Mouse (Mus musculus): ENCODE results near the gene H2afy2. TPM values are rescaled to one million over a fixed set of nuclear protein-coding genes. Genes with fewer than 3 reads are reported as not detected.

Gene H2afy2
- polyA plus RNA-seq, 1 experiment from 2014 or later: 44.2 TPM

GRCm38 (mm10) chr10:61793015-61793414 is 9.1 kb upstream of the H2afy2 start:
- no peak for ATAC-seq (replicated peaks; ENCODE audit: extremely low read depth, insufficient read depth, low FRiP score)
- H3K36me3 ChIP-seq (ENCODE audit: control insufficient read depth, insufficient read depth): no peaks in the 10 kb centered on the region
- H3K9ac ChIP-seq (ENCODE audit: low read length): no peak overlapping the region
- no peaks in the 10 kb centered on the region for H3K4me1 ChIP-seq (ENCODE audit: control insufficient read depth, insufficient read depth, low read length)
- 57% methylated on average over 8 of the region's 8 CpGs for WGBS
- H3K27ac ChIP-seq (ENCODE audit: low read length): no peak overlapping the region
- H3K4me2 ChIP-seq (ENCODE audit: low read depth, low read length): no peak overlapping the region
- H3K27me3 ChIP-seq (ENCODE audit: control insufficient read depth, insufficient read depth, low read length): no peaks in the 10 kb centered on the region
- no peaks in the 10 kb centered on the region for H3K9me3 ChIP-seq (replicated peaks; ENCODE audit: control insufficient read depth, low read length)
- H3K4me3 ChIP-seq (ENCODE audit: low read length): no peak overlapping the region

- H3K9ac ChIP-seq (ENCODE audit: low read length): no peak overlapping the region
- no peaks in the 10 kb centered on the region for H3K4me1 ChIP-seq (ENCODE audit: control insufficient read depth, insufficient read depth, low read length)
- H3K27me3 ChIP-seq (ENCODE audit: control insufficient read depth, insufficient read depth, low read length): no peaks in the 10 kb centered on the region
- H3K36me3 ChIP-seq (ENCODE audit: control insufficient read depth, insufficient read depth): no peaks in the 10 kb centered on the region
- no peak overlapping the region for H3K27ac ChIP-seq (ENCODE audit: low read length)
- H3K4me2 ChIP-seq (ENCODE audit: low read depth, low read length): no peak overlapping the region
- H3K4me3 ChIP-seq (ENCODE audit: low read length): no peak overlapping the region
- ATAC-seq (replicated peaks; ENCODE audit: extremely low read depth, insufficient read depth, low FRiP score): no peak
- WGBS: 97% methylated on average over 5 of the region's 5 CpGs
- H3K9me3 ChIP-seq (replicated peaks; ENCODE audit: control insufficient read depth, low read length): no peaks in the 10 kb centered on the region
Observed at GRCm38 (mm10) chr10:61788499-61788898, 4.6 kb upstream of the H2afy2 start.

- no peak overlapping the region for H3K4me2 ChIP-seq (ENCODE audit: low read depth, low read length)
- no peaks in the 10 kb centered on the region for H3K27me3 ChIP-seq (ENCODE audit: control insufficient read depth, insufficient read depth, low read length)
- ATAC-seq (replicated peaks; ENCODE audit: extremely low read depth, insufficient read depth, low FRiP score): no peak
- no peaks in the 10 kb centered on the region for H3K36me3 ChIP-seq (ENCODE audit: control insufficient read depth, insufficient read depth)
- 68% methylated on average over 10 of the region's 10 CpGs for WGBS
- H3K4me1 ChIP-seq (ENCODE audit: control insufficient read depth, insufficient read depth, low read length): no peaks in the 10 kb centered on the region
- no peak overlapping the region for H3K27ac ChIP-seq (ENCODE audit: low read length)
- no peak overlapping the region for H3K4me3 ChIP-seq (ENCODE audit: low read length)
- H3K9me3 ChIP-seq (replicated peaks; ENCODE audit: control insufficient read depth, low read length): no peaks in the 10 kb centered on the region
- no peak overlapping the region for H3K9ac ChIP-seq (ENCODE audit: low read length)
Observed at GRCm38 (mm10) chr10:61787541-61788313, 3.8 kb upstream of the H2afy2 start.

DNA sequence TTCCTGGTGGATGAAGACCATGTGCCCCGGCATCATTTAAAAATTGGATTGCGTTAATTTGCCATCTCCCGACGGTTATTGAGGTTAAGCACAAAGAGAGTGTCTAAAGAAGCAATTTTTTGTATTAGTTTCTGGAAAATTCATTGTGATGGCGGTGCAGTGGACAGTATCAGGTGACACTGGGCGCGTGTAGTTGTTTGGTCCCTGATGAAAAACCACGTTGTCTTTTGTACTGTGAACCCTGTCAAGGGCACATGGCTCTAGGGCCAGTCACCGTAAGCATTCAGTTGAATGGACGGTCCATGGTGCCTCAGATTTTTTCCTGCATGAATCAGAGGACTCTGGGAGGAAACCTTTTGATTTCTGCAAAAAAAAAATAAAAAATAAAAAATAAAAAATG is 467 bp upstream of the H2afy2 start:
- Histone ChIP-seq H3K4me2 (ENCODE audit: low read depth, low read length) (peak overlapping the region; percentile 82), H3K4me1 (ENCODE audit: control insufficient read depth, insufficient read depth, low read length) (no peaks in the 10 kb centered on the region), H3K27ac (ENCODE audit: low read length) (no peak overlapping the region), H3K4me3 (ENCODE audit: low read length) (peak overlapping the region; percentile 90), H3K36me3 (ENCODE audit: control insufficient read depth, insufficient read depth) (no peaks in the 10 kb centered on the region), H3K9ac (ENCODE audit: low read length) (no peak overlapping the region), H3K9me3 (replicated peaks; ENCODE audit: control insufficient read depth, low read length) (no peaks in the 10 kb centered on the region), H3K27me3 (ENCODE audit: control insufficient read depth, insufficient read depth, low read length) (no peaks in the 10 kb centered on the region)
- WGBS: 45% methylated on average over 10 of the region's 10 CpGs
- ATAC-seq (replicated peaks; ENCODE audit: extremely low read depth, insufficient read depth, low FRiP score): no peak

DNA sequence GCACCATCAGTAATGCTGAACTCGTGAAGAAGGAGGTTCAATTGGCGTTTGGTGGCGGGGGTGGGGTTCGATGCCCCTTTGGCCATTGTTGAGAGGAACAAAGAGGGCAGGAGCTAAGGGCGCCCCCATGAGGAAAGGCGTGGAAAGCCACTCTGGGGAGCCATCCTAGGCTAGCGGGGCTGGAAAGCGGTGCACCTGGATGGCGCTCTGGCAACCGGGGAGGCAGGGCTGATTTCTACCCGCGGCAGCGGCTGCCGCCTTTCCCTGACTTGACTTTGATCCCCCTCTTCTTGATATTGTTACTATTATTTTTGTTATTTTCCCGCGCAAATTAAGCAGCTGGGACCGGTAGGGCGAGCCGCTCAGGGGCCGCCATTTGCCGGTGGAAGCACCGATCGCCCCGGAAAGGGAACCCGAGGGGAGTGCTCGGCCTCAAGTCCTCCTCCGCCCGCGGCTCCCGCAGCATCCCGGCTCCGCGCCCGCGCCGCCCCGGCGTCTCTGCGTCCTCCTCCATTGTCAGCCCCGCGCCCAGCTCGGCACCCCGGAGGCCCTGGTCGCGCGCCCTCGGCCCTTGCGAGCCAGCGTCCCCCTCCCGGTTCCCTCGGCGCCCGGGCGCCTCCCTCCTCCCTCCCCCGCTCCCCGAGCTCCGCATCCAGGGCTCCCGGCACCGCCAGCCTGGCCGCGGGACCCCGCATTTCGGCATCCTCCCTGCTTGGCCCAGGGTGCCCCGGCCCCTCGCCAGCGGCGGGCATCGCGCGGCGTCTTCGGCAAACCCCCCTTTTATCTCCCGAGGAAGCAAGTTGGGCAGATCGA is 942 bp downstream of the H2afy2 start:
- H3K9me3 ChIP-seq (replicated peaks; ENCODE audit: control insufficient read depth, low read length): no peaks in the 10 kb centered on the region
- no peaks in the 10 kb centered on the region for H3K36me3 ChIP-seq (ENCODE audit: control insufficient read depth, insufficient read depth)
- peak overlapping the region; percentile 90 for H3K4me3 ChIP-seq (ENCODE audit: low read length)
- H3K4me1 ChIP-seq (ENCODE audit: control insufficient read depth, insufficient read depth, low read length): no peaks in the 10 kb centered on the region
- peak overlapping the region; percentile 82 for H3K4me2 ChIP-seq (ENCODE audit: low read depth, low read length)
- peak; percentile 68 for ATAC-seq (replicated peaks; ENCODE audit: extremely low read depth, insufficient read depth, low FRiP score)
- peak overlapping the region; percentile 91 for H3K9ac ChIP-seq (ENCODE audit: low read length)
- H3K27me3 ChIP-seq (ENCODE audit: control insufficient read depth, insufficient read depth, low read length): no peaks in the 10 kb centered on the region
- H3K27ac ChIP-seq (ENCODE audit: low read length): peak overlapping the region; percentile 85
- 1% methylated on average over 58 of the region's 74 CpGs for WGBS

- Histone ChIP-seq H3K36me3 (ENCODE audit: control insufficient read depth, insufficient read depth) (no peaks in the 10 kb centered on the region), H3K9ac (ENCODE audit: low read length) (no peak overlapping the region), H3K9me3 (replicated peaks; ENCODE audit: control insufficient read depth, low read length) (no peaks in the 10 kb centered on the region), H3K4me2 (ENCODE audit: low read depth, low read length) (no peak overlapping the region), H3K27ac (ENCODE audit: low read length) (no peak overlapping the region), H3K4me3 (ENCODE audit: low read length) (no peak overlapping the region), H3K4me1 (ENCODE audit: control insufficient read depth, insufficient read depth, low read length) (no peaks in the 10 kb centered on the region), H3K27me3 (ENCODE audit: control insufficient read depth, insufficient read depth, low read length) (no peaks in the 10 kb centered on the region)
- 44% methylated on average over 8 of the region's 9 CpGs for WGBS
- ATAC-seq (replicated peaks; ENCODE audit: extremely low read depth, insufficient read depth, low FRiP score): no peak
Observed at GRCm38 (mm10) chr10:61781461-61782128, 2.4 kb downstream of the H2afy2 start.

GRCm38 (mm10) chr10:61766806-61767205 is 17.1 kb downstream of the H2afy2 start:
- no peaks in the 10 kb centered on the region for H3K9me3 ChIP-seq (replicated peaks; ENCODE audit: control insufficient read depth, low read length)
- no peak overlapping the region for H3K4me3 ChIP-seq (ENCODE audit: low read length)
- no peak overlapping the region for H3K4me2 ChIP-seq (ENCODE audit: low read depth, low read length)
- no peak overlapping the region for H3K27ac ChIP-seq (ENCODE audit: low read length)
- H3K9ac ChIP-seq (ENCODE audit: low read length): no peak overlapping the region
- WGBS: 55% methylated on average over 6 of the region's 6 CpGs
- peaks cover 13% of the 10 kb centered on the region for H3K4me1 ChIP-seq (ENCODE audit: control insufficient read depth, insufficient read depth, low read length)
- H3K27me3 ChIP-seq (ENCODE audit: control insufficient read depth, insufficient read depth, low read length): no peaks in the 10 kb centered on the region
- ATAC-seq (replicated peaks; ENCODE audit: extremely low read depth, insufficient read depth, low FRiP score): no peak
- H3K36me3 ChIP-seq (ENCODE audit: control insufficient read depth, insufficient read depth): no peaks in the 10 kb centered on the region

GRCm38 (mm10) chr10:61765558-61765957 is 18.4 kb downstream of the H2afy2 start:
- Histone ChIP-seq H3K9me3 (replicated peaks; ENCODE audit: control insufficient read depth, low read length) (no peaks in the 10 kb centered on the region), H3K4me2 (ENCODE audit: low read depth, low read length) (no peak overlapping the region), H3K27ac (ENCODE audit: low read length) (no peak overlapping the region), H3K9ac (ENCODE audit: low read length) (no peak overlapping the region), H3K36me3 (ENCODE audit: control insufficient read depth, insufficient read depth) (no peaks in the 10 kb centered on the region), H3K27me3 (ENCODE audit: control insufficient read depth, insufficient read depth, low read length) (no peaks in the 10 kb centered on the region), H3K4me3 (ENCODE audit: low read length) (no peak overlapping the region), H3K4me1 (ENCODE audit: control insufficient read depth, insufficient read depth, low read length) (peaks cover 13% of the 10 kb centered on the region)
- WGBS: 72% methylated on average over 5 of the region's 5 CpGs
- no peak for ATAC-seq (replicated peaks; ENCODE audit: extremely low read depth, insufficient read depth, low FRiP score)

DNA sequence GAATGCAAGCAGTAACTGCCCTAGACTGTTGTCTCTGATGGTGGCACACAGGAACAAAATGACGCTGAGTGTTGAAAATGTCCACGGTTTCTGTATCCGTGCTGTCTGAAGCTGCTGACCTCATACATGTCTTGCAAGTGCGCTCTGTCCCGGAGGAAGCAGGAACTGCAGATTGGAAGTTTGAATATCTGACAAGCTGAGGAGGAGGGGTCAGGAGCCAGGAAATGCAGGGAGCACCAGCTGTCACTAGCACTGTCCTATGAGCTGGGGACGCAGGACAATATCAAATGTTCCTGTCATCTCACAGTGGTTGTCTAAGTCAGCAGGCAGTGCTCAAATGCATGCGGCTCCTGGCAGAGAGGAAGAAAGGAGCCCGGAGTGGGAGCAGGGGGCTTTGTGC is 19.3 kb downstream of the H2afy2 start:
- 18% methylated on average over 8 of the region's 8 CpGs for WGBS
- H3K27ac ChIP-seq (ENCODE audit: low read length): peak overlapping the region; percentile 89
- H3K27me3 ChIP-seq (ENCODE audit: control insufficient read depth, insufficient read depth, low read length): no peaks in the 10 kb centered on the region
- peak overlapping the region; percentile 58 for H3K4me2 ChIP-seq (ENCODE audit: low read depth, low read length)
- no peaks in the 10 kb centered on the region for H3K9me3 ChIP-seq (replicated peaks; ENCODE audit: control insufficient read depth, low read length)
- no peaks in the 10 kb centered on the region for H3K36me3 ChIP-seq (ENCODE audit: control insufficient read depth, insufficient read depth)
- H3K4me3 ChIP-seq (ENCODE audit: low read length): peak overlapping the region; percentile 26
- H3K4me1 ChIP-seq (ENCODE audit: control insufficient read depth, insufficient read depth, low read length): peaks cover 18% of the 10 kb centered on the region
- peak overlapping the region; percentile 58 for H3K9ac ChIP-seq (ENCODE audit: low read length)
- ATAC-seq (replicated peaks; ENCODE audit: extremely low read depth, insufficient read depth, low FRiP score): peak; percentile 75
